Mouse (Mus musculus) cerebellum, postnatal 10 days (tissue): Measurements from ENCODE around the gene C1qa.

ENCODE experiments used
- DNase-seq, 2 experiments: peaks; one replicate each; pipeline ENCODE4 v3.0.0; 2021; ENCODE audit warnings: mixed read lengths in 2 of 2

C1qa gene

GRCm38 (mm10) chr4:136899154-136899553 lies 551 bp upstream of the C1qa start:
- DNase-seq: no peak

GRCm38 (mm10) chr4:136898084-136898598 lies 462 bp downstream of the C1qa start:
- DNase-seq: no peak

- DNase-seq: no peak
Observed at GRCm38 (mm10) chr4:136896461-136896860, 2.1 kb downstream of the C1qa start.

DNA sequence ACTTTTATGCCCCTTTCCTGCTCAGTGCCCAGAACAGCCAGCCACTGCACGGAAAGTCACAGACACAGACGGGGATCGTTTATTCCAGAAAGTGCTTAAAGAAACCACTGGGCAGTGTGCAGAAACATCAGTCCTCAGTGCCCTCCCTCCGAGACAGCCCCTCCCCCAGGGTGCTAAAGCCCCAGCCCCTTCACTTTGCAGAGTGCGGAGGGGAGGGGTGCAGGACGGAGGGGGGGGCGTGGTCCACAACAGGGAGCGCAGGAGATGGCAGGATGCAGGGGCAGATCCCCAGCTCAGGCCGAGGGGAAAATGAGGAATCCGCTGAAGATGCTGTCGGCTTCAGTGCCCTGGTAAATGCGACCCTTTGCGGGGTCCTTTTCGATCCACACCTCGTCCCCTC lies 2.7 kb downstream of the C1qa start:
- no peak for DNase-seq

GRCm38 (mm10) chr4:136894821-136895220 lies 3.8 kb downstream of the C1qa start:
- no peak for DNase-seq

DNA sequence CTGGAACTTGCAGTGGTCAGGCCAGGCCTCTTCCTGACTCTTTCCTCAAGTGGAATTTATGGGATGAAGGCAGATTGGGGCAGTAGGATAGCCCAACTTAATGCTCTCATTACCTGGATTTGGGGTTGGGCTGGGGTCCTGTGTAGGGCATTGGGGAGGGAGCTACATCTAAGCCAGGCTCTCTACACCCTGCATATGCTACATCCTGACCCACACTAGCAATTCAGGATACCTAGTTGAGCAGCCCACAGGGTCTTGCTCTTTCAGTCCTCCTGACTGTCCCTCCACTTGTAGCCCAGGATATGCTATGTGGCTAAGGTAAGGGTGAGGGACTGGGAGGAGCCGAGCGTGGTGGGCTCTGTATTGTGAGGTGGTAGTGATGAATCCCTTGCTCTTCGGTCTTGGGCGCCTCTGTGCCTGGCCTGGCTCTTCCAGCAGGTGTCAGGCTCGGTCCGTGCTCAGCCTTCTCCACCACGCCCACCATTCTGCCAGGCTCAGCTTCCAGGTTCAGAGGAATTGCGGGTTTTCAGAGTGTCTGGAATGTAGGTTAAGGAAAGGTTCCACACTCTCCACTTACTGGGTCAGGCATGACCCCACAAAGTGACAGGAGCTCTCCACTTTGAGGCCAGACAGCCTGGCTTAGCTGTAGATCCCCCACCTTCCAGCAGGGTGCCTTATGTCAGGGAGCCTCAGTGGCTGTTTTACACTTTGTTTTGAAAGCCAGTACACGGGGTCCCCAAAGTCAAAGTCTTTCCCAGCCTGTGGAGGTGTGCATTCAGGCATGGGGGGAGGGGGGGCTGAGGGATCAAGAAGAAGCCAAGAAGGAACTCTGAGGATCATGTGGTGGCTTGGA lies 4.7 kb downstream of the C1qa start:
- peak; percentile 88 to 90 for DNase-seq

DNA sequence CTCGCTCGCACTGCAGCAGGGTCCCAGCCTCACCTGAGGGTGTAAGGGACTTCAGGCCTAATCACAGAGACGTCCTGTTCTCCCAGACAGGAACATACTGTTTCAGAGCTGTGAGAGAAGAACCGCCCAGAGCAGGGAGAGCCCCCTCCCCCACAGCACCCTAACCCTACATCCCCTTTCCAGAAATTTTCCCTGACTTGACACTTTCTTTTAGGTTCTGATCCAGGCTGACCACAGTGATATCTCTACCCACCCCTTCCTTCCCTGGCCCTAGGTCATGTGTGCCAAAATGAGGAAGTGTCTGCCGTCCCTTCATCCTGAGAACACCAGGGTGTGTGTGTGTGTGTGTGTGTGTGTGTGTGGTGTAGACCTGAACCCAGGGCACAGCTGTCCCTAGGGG lies 5.8 kb downstream of the C1qa start, which contains the start of gene C1qc:
TSS of gene C1qc (minus strand) at position 255 of the 400 bp plus-strand sequence.
- no peak for DNase-seq

GRCm38 (mm10) chr4:136892371-136892770 lies 6.2 kb downstream of the C1qa start:
- no peak for DNase-seq

GRCm38 (mm10) chr4:136891115-136891514 lies 7.5 kb downstream of the C1qa start:
- no peak for DNase-seq

- DNase-seq: no peak
Observed at GRCm38 (mm10) chr4:136889981-136890380, 8.6 kb downstream of the C1qa start.

- DNase-seq: no peak
Observed at GRCm38 (mm10) chr4:136887714-136888113, 10.9 kb downstream of the C1qa start.

DNA sequence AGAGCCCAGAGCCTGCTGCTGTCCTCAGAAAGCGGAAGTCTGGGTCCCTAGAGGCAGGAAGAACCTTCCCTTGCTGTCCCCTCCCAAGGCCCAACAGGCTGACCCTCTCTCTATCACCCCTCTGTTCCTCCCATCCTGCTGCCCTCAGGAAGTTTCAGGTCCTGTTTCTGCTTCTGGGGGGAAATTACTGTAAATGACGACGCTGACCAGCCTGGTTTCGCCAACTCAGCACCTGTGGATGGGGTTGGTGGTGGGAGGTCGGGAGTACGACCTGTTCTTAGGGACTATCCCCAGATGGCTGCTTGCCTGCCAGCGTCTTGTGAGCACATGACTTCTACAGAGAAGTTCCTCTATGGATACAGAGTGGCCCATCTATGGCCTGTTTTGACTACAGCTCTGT lies 12.5 kb downstream of the C1qa start, which contains the start of gene C1qb:
TSS of gene C1qb (minus strand) at position 87 of the 400 bp plus-strand sequence.
- DNase-seq: no peak

GRCm38 (mm10) chr4:136878601-136879000 lies 20.0 kb downstream of the C1qa start:
- peak; percentile 43 to 48 for DNase-seq

- no peak for DNase-seq
Observed at GRCm38 (mm10) chr4:136878171-136878570, 20.4 kb downstream of the C1qa start.

GRCm38 (mm10) chr4:136876971-136877370 lies 21.6 kb downstream of the C1qa start:
- peak; percentile 95 to 97 for DNase-seq

DNA sequence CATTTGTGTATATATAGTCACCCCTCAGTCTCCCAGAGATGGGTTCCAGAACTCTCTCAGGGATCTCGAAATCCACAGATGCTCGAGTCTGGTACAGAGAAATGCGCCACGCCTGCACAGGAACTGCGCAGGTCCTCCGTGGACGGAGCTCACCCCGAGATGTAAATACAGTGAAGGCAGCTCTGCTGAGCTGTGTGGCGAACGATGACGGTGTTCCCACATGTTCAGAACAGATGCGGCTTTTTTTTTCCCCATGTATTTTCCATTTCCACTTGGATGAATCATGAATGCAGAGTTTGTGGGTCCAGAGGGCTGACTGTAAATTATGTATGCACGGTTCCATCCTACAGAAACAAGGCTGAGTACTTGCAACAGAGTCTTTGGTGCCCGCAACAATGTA lies 23.6 kb downstream of the C1qa start:
- DNase-seq: no peak

- DNase-seq: peak in 1 of 2 experiments; percentile 31
Observed at GRCm38 (mm10) chr4:136868371-136868770, 30.2 kb downstream of the C1qa start.

GRCm38 (mm10) chr4:136867690-136868345 lies 30.8 kb downstream of the C1qa start:
- peak; percentile 86 to 87 for DNase-seq

DNA sequence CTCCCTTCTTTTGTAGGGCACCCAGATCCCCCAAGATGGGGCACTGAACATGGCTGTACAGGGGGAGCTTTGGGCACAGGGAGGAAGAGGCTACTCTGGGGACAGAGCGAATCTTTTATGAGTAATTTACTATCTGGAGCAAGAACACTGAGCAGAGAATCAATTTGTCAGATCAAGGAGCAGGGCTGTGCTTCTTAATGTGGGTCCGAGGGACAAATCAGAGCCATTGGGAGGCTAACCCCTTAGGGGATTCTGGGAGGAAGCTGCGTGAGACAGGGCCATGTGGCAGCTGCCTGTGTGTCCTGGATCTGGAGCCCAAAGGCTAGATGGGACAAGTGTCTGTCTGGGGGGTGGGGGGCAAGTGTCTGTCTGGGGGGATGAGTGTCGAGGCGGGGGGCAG lies 33.1 kb downstream of the C1qa start:
- DNase-seq: no peak

- peak; percentile 87 to 88 for DNase-seq
Observed at GRCm38 (mm10) chr4:136864751-136865470, 33.7 kb downstream of the C1qa start.

DNA sequence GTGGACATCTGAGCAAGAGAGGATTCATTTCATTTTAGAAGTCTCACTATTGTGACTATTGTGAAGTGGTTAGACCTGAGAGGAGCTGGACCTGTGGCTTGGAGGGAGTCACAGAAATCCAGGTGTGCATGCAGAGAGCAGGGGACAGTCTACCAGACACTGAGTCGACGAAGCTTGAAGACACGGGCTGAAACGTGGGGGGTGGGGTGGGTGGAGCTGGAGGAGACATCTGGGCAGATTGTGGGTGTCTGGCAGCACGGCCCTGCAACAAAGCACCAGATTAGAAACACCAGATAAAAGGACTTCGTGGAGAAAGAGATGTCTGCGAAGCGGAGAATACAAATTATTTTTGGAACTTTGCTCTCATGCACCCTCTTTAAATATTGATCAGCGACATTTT lies 35.1 kb downstream of the C1qa start:
- no peak for DNase-seq

DNA sequence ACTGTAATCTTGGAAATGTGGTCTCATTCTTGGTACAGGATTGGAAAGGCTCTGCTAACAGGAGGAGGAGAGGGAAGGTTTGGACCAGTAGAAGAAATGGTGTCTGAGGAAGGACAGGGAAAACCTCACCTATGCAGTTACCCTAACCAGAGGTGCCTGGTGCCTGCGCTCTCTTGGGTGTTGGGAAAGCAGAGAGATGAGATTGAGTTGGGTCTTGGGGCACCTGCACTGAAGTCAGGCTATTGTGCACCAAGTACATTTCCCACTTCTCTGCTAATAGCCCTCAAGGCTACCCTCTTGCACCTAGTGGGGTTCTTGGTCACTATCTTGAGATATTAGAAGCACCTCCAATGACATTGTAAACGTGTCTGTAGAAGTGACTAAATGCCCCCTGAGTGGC lies 36.2 kb downstream of the C1qa start:
- DNase-seq: no peak

DNA sequence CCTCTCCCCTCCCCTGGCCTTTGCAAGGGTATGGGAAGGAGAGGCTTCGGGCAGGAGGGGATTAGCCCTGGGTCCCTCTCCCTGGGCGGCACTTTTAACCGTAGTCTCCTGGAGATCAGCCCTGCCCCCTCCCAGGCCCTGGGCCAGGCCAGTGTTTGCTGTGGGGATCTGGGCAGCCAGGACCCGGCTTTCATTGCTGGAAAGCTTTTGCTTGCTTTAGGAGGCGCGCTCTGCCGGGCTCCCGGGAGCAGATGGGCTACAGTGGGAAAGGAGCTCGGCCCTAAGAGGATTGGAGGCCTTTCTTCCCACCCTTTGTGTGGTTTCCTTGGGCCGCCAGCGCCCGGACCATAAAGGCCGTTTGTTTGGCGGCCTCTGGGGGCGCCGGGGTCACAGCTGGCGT lies 36.8 kb downstream of the C1qa start:
- peak; percentile 46 to 51 for DNase-seq
